Mouse (Mus musculus) kidney, adult 11 months (tissue): ENCODE measurements around the gene Kif23.

Source experiments
- DNase-seq: peaks from one replicate; pipeline ENCODE4 v3.0.0; 2022

Gene Kif23

DNA sequence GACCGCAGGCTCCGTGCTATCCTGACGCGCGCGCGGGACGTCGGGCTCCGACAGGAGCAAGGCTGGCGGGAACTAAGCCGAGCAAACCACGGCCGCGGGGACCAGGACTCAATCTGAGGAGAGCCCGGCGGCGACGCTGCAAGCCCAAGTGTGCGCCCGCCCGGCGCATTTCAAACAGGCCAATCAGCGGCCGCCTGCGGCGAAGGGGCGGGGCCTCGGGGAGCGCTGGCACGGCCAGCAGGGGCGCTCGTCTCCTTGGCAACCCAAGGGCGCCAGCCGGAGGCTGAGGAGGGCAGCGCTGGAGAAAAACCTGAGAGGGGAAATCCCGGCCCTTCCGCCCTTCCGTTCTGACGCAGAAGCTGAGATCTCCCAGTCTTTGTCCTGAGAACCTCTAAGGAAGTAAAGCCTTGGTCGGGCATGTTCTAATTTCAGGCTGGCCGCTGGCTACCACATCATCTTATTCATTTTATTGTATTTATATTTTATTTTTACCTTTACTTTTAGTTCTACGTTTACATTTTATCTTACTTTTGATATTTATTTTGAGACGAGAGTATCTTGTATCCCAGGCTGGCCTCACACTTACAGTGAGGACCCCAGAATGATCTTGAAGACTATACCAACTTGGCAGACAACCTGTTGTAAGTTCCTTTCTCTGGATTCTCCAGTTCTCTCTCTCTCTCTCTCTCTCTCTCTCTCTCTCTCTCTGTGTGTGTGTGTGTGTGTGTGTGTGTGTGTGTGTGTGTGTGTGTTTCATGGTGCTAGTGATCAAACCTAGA, at the start of gene Kif23:
Gene Kif23 (minus strand): TSS at position 152 of the 779 bp plus-strand sequence.
- DNase-seq: peak; percentile 94

DNA sequence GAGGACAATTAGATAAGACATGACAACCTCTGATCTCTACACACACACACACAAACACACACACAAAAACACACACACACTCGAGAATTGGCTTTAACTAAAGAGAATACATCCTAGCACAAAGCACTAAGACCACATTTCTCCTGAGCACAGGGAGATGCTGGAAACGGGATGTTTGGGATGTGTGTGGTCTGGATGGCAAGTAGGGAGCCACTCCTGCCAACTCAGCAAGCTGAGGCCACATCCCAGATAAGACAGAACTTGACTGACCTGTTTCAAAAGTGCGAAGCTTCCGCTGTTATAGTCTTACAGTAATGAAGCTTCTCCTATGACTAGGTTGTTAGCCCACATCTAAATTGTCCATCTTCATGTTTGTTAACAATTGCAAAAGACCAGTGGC, 44.6 kb upstream of the Kif23 start:
- DNase-seq: no peak

DNA sequence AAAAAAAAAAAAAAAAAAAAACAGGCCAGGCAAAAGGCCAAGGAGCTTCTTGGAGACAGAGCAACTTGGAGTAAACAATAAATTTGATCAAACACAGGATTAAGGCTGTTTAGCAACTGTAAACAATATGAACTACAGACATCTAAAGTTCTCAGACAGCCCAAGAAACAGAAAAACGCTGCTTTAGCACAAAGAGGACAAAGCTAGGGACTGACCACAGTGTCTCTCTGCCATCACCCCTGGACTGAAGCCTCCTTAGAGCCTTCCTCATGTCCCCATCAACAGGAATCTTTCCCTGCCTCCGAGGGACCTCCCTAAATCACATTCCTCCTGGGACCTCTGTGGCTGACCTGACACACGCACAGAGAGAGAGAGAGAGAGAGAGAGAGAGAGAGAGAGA, 44.2 kb upstream of the Kif23 start:
- DNase-seq: no peak

DNA sequence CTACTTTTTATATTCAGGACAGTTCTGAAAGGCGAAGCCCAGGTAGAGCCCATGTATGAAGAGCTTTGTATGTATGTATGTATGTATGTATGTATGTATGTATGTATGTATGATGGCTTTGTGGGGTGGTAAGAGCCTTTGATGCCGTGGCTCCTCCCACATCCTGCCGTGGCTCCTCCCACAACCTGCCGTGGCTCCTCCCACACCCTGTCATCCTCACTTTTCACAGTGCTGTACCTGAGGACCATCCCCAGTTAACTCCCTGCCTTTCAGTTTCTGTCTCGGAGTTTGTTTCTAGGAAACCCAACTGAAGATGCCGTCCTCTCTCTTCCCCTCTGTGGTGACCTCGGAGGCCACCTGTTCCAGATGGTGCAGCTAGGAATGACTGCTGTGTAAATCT, 39.5 kb upstream of the Kif23 start:
- no peak for DNase-seq

DNA sequence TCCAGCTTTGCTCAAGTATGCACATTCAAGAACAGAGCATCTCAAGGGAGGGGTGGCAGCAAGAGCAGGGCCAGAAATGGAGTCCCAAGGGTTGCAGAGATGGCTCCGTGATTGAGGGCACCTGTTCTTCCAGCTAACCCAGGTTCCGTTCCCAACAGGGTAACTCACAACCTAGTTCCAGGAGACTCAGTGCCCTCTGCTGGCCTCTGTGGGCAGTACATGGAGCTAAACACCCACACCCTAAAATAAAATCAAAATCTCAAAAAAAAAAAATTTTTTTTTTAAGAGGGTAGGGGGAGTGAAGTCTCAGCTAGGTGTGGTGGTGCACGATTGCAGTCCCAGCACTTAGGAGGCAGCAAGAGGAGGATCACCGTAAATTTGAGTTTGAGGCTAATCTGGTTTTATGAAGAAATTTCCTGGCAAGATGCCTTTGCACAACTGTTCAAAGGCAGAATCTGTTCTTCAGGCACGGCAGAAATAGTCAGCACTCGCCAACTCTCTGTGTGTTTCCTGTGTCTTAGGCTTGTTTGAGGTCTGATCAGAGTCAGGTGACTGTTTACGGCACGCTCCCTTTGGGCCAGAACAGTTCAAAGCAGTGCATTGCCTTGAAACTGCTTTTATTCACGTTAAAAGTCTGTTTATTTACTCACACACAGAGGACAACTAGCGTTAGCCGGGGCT, 38.7 kb upstream of the Kif23 start:
- DNase-seq: no peak

DNA sequence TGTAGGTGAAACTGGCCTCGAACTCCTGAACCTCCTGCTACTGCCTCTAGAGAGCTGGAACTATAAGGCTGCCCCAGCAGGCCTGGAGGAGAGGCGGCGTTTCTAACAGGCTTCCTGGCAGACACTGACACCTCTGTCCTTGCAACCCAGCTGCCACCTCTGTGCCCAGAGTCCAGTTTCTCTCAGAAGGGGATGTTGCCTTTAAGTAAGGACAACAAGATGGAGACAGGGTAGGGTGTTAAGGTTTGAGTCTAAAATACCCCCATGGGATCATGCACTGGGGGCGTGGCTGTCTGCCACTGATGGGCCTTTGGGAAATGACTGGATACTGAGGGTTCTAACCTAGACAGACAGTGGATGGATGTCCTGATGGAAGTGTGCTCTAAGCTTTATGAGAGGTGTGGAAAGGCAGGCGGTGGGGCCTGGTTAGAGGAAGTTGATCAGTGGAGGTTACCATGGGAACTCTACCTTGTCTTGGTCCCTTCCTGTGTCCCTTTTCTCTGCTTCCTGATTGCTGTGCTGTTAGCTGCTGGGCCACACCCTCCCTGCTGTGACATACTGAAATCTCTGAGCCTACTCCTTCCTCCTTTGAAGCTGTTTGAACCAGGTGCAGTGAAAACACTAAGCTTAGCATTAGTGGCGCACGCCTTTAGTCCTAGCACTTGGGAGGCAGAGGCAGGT, 36.5 kb upstream of the Kif23 start:
- DNase-seq: no peak

DNA sequence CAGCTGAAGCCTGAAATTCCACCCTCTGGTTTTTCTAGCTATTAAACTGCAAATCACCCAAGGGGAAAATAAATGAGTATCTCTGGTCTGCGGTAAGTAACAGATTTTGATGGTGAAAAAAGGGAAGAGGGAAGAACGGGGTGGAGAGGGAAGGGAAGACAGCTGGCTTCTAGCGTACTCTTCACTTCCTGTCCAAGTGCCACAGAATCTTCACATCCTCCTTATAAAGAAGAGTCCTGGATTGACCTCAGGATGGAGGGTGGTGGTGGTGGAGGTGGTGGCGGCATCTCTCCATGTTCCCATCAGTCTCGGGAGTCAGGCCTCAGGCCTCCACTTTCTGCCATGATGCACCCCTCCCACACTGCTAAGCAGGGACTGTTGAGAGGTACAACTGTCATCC, 35.3 kb upstream of the Kif23 start:
- DNase-seq: no peak

DNA sequence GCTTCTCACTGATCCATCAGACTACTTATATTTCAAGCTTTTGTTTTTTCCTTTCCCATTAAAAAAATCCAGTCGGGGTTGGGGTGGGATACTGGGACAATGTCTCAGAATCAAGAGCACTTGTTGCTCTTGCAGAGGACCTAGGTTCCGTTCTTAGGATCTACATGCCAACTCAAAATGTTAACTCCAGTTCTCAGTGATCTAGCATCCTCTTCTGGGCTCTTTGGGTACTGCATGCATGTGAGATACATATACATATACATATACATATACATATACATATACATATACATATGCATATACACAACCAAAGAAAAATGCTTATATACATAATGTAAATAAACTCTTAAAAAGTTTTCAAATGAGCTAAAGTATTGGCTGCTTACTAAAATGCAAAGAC, 33.4 kb upstream of the Kif23 start:
- no peak for DNase-seq

DNA sequence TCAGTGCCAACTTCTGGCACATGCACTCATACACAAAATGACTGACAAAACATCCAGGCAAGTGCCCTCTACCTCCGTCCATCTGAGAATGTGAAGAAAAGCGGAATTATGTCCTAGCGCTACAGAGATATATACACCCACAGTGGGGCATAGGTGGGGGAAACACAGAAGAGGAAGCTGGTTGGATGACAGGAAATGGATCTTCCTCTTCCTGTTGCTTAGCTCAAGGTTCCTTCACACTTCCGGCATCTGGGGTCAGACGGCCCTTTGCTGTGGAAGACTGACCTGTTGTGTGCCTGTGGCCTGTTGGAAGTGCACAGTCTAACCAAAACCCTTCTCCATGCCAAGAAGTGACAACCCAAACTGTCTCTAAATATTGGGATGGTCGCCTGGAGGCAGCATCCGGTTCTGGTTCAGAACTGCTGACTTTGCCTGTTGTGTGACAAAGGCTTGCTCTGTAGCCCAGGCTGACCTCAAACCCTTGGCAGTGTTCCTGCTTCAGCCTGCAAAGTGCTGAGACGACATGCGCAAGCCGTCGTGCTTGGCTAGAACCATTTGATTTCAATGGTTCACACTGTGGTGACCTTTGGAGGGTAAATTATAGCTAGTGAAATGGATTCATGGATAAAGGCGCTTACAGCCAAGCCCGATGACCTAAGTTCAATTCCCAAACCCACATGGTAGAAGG, 30.8 kb upstream of the Kif23 start:
- peak; percentile 52 for DNase-seq

DNA sequence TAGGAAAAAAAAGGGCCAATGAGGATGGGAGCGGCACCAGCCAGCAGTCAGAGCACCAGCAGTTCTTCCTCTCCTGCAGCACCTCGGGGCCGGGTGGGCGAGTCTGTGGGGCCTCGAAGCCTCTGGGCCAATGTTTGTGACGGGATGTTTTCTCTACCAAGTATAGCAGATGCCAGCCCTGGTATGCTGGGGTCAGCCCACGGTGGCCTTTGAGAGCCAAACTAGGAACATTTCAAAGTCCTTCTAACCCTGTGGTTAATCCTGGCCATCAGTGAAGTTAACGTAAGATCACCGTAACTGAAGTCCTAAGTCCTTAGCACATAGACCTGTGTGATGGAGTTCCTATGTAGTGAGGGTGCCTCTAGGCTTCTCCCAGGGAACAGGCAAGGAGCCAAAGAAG, 25.5 kb upstream of the Kif23 start:
- peak; percentile 20 for DNase-seq

DNA sequence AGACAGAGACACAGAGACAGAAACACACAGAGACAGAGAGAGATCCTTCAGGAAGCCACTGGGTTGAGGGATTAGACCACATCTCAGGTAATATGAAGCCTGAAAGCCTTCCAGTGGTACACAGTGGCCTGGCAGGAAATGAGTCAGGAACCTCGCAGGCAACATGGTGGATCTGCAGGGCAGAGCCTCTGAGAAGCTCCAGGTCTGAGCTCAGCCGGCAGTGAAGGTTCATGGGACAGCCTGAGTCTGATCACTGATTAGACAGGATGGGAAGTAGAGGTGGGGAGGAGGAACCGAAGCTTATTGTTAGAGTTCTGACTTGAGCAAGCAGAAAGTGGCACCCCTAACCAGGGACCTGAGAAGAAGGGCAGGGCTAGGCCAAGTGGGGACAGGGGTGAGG, 24.5 kb upstream of the Kif23 start:
- no peak for DNase-seq

DNA sequence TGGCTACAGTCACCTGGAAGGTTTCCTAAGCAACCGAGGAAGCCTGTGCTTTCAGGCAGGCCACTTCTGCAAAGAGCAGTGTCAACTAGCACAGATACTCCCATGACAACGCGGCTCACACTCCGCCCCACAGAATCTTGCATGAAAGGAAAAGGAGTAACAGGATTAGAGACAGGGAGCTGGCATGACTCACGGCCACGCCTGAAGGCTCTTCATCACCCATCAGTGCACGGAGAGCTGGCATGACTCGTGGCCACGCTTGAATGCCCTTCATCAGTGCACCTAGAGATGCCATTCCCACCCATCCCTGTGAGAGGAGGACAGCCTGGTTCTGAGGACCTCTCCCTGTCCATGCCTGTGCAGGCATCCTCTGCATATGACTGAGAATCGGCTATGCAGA, 20.8 kb upstream of the Kif23 start:
- peak; percentile 24 for DNase-seq

DNA sequence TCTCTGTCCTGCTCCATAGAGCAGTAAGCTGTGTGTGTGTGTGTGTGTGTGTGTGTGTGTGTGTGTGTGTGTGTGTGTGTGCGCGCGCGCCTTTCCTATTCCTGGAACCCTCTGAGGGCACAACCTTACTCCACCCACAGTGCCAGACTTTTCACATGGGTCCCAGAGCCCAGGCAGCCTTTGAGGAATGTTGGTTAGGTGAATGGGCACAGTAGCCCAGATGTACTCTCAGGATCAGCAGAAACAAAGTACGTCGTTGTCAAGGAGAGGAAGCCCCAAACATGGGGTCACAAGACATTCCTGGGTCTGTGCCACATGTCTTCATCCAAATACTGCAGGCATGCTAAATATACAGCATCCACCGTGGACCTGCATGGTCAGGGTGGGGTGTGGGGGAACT, 19.4 kb upstream of the Kif23 start:
- DNase-seq: no peak

DNA sequence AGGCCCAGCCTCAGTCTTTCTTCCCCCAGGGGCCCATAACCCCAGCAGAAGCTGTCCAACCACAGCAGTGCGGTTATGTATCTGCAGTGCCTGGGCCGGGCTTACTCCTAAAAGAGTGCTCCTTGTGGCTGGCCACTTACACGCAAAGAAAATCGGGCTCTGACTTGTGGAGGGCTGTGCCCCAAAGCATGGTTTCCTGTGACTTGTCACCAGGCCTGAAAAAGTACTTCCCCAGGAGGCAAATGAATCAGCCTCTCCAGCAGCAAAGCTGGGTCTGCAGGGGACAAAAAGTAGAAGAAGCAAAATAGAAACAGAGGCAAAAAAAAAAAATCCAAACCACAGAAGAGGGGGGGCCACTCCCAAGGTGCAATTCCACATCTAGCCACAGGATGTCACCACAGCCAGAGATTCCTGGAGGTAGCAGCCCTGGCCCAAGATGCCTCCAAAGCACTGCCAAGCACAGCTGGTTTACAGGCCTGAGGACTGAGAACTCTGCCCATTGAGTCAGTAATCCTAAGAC, 18.9 kb upstream of the Kif23 start:
- peak; percentile 56 for DNase-seq

DNA sequence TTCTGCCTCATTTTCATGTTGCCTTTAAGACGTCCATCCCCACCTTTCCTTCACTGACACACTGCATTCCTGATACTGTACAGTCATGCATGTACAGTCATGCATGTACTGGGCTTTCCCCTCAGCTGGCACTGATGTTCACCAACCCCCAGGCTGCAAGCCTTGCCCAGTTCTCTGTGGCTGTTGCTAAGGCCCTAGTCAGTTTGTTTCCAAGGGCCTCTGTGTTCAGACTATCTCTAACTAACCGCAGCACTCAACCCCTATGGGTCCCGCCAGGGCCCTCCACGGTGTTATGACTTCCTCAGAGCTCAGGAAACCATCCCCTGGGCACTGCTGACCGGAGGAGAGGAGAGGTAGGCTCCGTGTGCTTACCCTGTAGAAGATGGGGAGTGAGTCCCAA, 16.8 kb upstream of the Kif23 start:
- DNase-seq: no peak

DNA sequence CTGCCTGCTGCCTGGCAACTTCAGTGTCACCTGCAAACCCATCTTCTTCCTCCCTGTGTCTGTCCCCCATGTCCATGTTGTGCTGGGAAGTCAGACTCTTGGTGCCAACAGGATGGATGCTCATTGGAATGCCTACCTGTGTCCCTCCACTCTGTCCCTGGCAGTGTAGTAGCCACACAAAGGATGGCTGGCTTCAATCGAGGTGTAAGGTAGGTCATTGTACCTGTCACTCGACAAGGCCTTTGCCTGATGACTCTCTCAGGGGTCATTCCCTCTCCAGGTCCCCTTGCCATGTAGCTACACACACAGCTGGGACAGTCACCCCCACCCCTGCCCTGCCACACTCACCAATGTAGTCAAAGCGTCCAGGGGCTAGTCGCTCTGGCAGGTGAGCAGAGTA, 14.6 kb upstream of the Kif23 start:
- DNase-seq: no peak

DNA sequence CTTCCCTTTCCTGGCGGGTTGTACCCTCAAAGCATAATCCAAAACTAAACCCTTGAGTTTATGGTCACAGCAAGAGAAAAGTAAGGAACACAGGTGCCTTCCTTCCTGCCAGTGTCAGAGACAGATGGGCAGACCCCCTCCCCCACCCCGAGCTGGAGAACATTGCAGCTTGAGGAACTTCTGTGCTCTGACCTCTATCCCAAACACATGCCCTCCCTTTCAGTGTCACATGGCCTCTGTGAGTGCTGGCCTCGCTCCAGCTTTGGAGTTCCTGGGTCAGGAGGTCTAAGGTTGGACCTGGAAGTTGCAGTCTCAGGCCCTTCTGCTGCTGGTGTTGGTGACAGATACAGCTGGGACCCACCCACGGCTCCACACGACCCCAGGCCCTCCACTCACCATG, 14.2 kb upstream of the Kif23 start:
- DNase-seq: peak; percentile 78

DNA sequence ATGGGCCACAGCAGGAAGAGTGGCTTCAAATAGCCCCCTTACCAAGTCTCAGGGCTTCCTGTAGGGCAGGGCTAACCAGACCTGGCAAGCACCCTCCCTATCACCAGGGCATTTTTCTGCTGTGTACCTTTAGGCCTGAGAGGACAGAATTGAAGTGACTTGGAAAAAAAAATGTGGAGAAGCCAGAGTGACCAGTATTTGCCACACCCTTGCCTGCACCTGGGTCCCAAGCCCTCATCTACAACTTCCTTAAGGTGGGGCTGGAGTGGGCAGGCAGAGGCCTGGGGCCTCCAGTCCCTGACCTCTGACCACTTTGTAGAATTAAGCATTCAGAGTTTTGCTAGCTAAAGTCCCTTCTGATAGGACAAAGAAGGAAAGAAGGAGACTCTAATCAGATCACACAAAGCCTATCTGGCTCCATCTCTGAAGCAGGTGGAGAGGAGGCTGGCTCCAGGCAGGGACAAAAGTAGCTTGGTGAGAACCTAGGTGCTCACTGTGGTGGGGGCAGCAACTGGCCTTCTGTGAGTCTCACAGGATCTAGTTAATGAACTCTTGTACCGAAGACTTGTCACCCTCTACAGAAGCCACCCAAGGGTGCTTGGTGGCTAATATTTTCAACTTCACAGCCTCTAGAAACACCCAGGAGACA, 13.5 kb upstream of the Kif23 start:
- no peak for DNase-seq

DNA sequence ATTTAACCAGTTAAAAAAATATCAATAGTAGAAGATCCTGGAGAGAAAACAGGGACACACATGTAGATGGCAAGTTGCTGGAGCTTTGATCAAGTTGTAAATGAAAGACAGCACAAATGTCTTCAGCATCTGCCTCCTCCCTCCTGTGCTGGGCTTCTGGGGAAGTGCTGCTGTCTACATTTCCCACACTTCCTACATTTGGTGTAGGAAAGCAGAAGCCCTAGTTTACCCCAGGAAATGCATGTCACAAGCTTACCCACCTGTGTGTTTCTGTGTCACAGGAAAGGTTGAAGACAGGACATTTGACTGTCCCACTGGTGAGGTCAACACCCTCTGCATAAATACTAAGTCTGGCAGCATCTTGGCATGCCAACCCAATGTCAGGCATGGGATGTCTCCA, 8.1 kb upstream of the Kif23 start:
- DNase-seq: no peak

DNA sequence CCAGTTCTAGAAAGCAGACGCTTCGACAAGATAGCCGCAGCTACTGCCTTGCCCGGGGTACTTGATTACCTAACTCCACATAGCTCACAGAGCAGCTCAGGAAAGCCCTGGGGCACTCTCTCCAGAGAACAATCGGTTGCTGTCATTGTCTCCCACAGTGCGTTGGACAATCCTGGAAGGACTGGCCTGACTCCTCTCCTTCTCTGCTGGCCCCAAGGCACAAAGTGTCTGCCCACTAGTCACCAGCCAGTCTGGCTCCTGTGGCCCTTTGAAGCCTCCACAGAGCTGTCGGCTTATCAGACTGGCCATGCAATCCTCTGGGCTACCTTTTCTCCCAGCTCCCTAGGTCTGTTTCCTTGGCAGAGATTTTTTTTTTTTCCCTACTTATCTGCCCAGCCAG, 5.7 kb upstream of the Kif23 start:
- DNase-seq: no peak

DNA sequence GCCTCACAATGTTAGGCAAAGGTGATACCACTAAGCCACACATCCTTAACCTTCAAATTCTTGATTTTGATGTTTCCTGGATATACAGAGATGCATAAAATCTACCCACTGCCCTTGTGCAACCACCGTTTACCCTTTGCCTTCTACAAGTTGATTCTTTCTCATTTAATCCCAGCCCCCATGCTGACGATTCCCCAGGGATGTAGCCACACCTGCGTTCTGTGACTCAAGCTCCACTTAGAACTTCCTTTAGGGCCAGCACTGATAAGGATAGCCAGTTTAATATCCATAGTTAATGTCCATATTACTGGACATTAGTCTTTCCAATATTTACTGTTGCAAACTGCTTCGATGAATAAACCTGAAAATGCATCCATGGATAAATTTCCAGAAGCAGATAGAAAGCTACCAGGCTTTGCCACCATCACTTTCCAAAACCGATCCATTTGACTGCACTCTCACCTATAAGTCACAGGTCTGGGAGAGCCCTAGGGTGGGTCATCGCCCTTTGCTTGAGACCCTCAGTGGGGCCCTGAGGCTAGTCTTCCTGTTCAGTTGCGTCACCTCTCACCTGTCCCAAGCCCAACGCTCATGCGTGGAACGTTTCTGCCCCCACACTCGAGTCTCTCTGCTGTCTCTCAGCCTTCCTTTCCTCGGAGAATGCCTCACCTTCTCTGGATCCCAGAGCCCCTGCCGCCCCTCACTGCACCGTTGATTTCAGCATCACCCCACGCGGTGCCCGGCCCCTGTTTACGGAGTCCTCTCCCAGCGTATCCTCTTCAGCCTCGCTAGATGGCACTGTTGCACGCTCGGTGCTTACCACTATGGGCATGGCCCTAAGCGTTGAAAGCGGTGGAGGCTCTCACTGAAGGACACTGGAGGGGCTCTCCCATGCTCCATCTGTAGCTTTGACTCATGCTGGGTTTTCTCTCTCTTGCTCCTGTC, 1.1 kb upstream of the Kif23 start:
- DNase-seq: peak; percentile 48
